Mouse (Mus musculus) G1E (cell line): ENCODE results near the gene Creg1.

ENCODE experiments used
- CTCF ChIP-seq: IDR thresholded peaks from 2 replicates; pipeline ENCODE4 v1.5.1; 2012; ENCODE audit warnings: low read depth, low read length, inconsistent platforms, mixed read lengths
- POLR2AphosphoS5 ChIP-seq: IDR thresholded peaks from 2 replicates; pipeline ENCODE4 v1.6.1; 2012; ENCODE audit warnings: low read depth, low read length, inconsistent platforms; ENCODE audit not compliant: insufficient replicate concordance

- TF ChIP-seq POLR2AphosphoS5 (no peak), CTCF (no peak)
Observed at GRCm38 (mm10) chr1:165751838-165752237, 11.7 kb upstream of the Creg1 start.
